Mouse (Mus musculus) testis, adult 2 months (tissue): Measurements from ENCODE around the gene Gm20662. TPM values are rescaled to one million over a fixed set of nuclear protein-coding genes. Genes with fewer than 3 reads are reported as not detected.

Source experiments
- H3K27ac ChIP-seq: fragments of 200-500 bp; 2 replicates; pipeline ENCODE4 v1.5.1; 2012; ENCODE audit warnings: low read depth, low read length; ENCODE audit not compliant: control insufficient read depth, insufficient read depth
- H3K27me3 ChIP-seq: fragments of 200-500 bp; 2 replicates; pipeline ENCODE4 v1.6.1; 2012; ENCODE audit warnings: mild to moderate bottlenecking, low read length, moderate library complexity; ENCODE audit not compliant: control insufficient read depth, insufficient read depth
- H3K36me3 ChIP-seq: fragments of 200-500 bp; 2 replicates; pipeline ENCODE4 v1.6.1; 2012; ENCODE audit warnings: mild to moderate bottlenecking, low read length; ENCODE audit not compliant: control insufficient read depth, insufficient read depth
- H3K4me1 ChIP-seq: fragments of 200-500 bp; 2 replicates; pipeline ENCODE4 v1.6.1; 2012; ENCODE audit warnings: low read length; ENCODE audit not compliant: control insufficient read depth, insufficient read depth
- H3K4me3 ChIP-seq: fragments of 200-500 bp; 2 replicates; pipeline ENCODE4 v1.5.1; 2012; ENCODE audit warnings: low read depth, mild to moderate bottlenecking, low read length, moderate library complexity, mixed read lengths; ENCODE audit not compliant: control insufficient read depth
- CTCF ChIP-seq: fragments of 200-500 bp; IDR thresholded peaks from 2 replicates; pipeline ENCODE4 v1.5.1; 2012; ENCODE audit warnings: low read depth, mild to moderate bottlenecking, inconsistent platforms, low read length, moderate library complexity; ENCODE audit not compliant: control insufficient read depth, insufficient read depth, insufficient replicate concordance
- POLR2A ChIP-seq: fragments of 200-500 bp; IDR thresholded peaks from 2 replicates; pipeline ENCODE4 v1.6.1; 2012; ENCODE audit warnings: low read depth, mild to moderate bottlenecking, inconsistent platforms, low read length, moderate library complexity; ENCODE audit not compliant: control insufficient read depth
- polyA plus RNA-seq: library from polyadenylated mRNA; depleted of rRNA; stranded (reverse); fragments of >200 nt; gene quantifications from 2 replicates; pipeline ENCODE4 v1.2.3, GENCODE M21; 2012

The Gm20662 gene
- polyA plus RNA-seq, 1 experiment = 282 TPM

- peaks cover 2% of the 10 kb centered on the region; the same call in 1 of the 2 replicates for H3K4me1 ChIP-seq
- H3K27ac ChIP-seq = no peak overlapping the region
- H3K27me3 ChIP-seq = no peaks in the 10 kb centered on the region
- no peak for TF ChIP-seq CTCF
- no peak for TF ChIP-seq POLR2A
- no peak overlapping the region for H3K4me3 ChIP-seq
- H3K36me3 ChIP-seq = no peaks in the 10 kb centered on the region
These were observed 17.3 kb upstream of the Gm20662 start for GRCm38 (mm10) chr9:107978815-107979214.

- H3K4me3 ChIP-seq = no peak overlapping the region
- no peaks in the 10 kb centered on the region for H3K36me3 ChIP-seq
- peak overlapping the region; percentile 19; the same call in 1 of the 2 replicates for H3K27ac ChIP-seq
- no peaks in the 10 kb centered on the region for H3K27me3 ChIP-seq
- H3K4me1 ChIP-seq = peaks cover 10% of the 10 kb centered on the region
- TF ChIP-seq CTCF (no peak), POLR2A (no peak)
These were observed 14.2 kb upstream of the Gm20662 start for GRCm38 (mm10) chr9:107981684-107982605.

- Histone ChIP-seq H3K27ac (peak within 1 kb of the TSS; percentile 51), H3K4me3 (no peak within 1 kb of the TSS), H3K27me3 (no peaks in the 10 kb centered on the region), H3K36me3 (no peaks in the 10 kb centered on the region), H3K4me1 (peaks cover 10% of the 10 kb centered on the region)
- TF ChIP-seq POLR2A = no peak
- no peak for TF ChIP-seq CTCF
These were observed 13.3 kb upstream of the Gm20662 start, which contains the start of gene Gm20661 for GRCm38 (mm10) chr9:107982681-107983346. Gene Gm20661 (plus strand): TSS chr9:107983058.

- H3K4me1 ChIP-seq = peaks cover 10% of the 10 kb centered on the region
- H3K36me3 ChIP-seq = no peaks in the 10 kb centered on the region
- no peaks in the 10 kb centered on the region for H3K27me3 ChIP-seq
- no peak overlapping the region for H3K4me3 ChIP-seq
- TF ChIP-seq POLR2A = no peak
- no peak for TF ChIP-seq CTCF
- peak overlapping the region; percentile 51; the same call in 1 of the 2 replicates for H3K27ac ChIP-seq
These were observed 12.7 kb upstream of the Gm20662 start for GRCm38 (mm10) chr9:107983421-107983890.

GRCm38 (mm10) chr9:107984052-107984753 lies 11.9 kb upstream of the Gm20662 start:
- TF ChIP-seq CTCF = no peak
- no peak for TF ChIP-seq POLR2A
- no peak overlapping the region for H3K4me3 ChIP-seq

GRCm38 (mm10) chr9:107984754-107985055 lies 11.4 kb upstream of the Gm20662 start:
- no peaks in the 10 kb centered on the region for H3K27me3 ChIP-seq
- TF ChIP-seq POLR2A (no peak), CTCF (no peak)
- H3K36me3 ChIP-seq = no peaks in the 10 kb centered on the region
- H3K27ac ChIP-seq = no peak overlapping the region
- peaks cover 10% of the 10 kb centered on the region for H3K4me1 ChIP-seq
- no peak overlapping the region; the same call in 1 of the 2 replicates for H3K4me3 ChIP-seq

More at GRCm38 (mm10) chr9:107984052-107984753, 11.9 kb upstream of the Gm20662 start:
- no peaks in the 10 kb centered on the region for H3K36me3 ChIP-seq
- H3K27me3 ChIP-seq = no peaks in the 10 kb centered on the region
- peaks cover 10% of the 10 kb centered on the region for H3K4me1 ChIP-seq
- H3K27ac ChIP-seq = peak overlapping the region; percentile 51; the same call in 1 of the 2 replicates
